Mouse (Mus musculus) CH12.LX (cell line): ENCODE data around the gene Hint3.

Source experiments
- CTCF ChIP-seq, 2 experiments: IDR thresholded peaks in 1 of 2; conservative IDR thresholded peaks in 1 of 2; 2 replicates each; pipeline ENCODE4 v1.5.1; 2011 to 2012; ENCODE audit warnings: low read depth in 2 of 2, low read length in 2 of 2, improper control_type of control experiment in 1 of 2, inconsistent platforms in 1 of 2, mild to moderate bottlenecking in 1 of 2, moderate library complexity in 1 of 2
- EP300 ChIP-seq: IDR thresholded peaks from 2 replicates; pipeline ENCODE4 v1.6.1; 2011; ENCODE audit warnings: low read length, improper control_type of control experiment
- GABPA ChIP-seq: IDR thresholded peaks from 2 replicates; pipeline ENCODE4 v1.6.1; 2012; ENCODE audit warnings: low read depth, low read length, improper control_type of control experiment, inconsistent platforms; ENCODE audit not compliant: insufficient replicate concordance
- KAT2A ChIP-seq: IDR thresholded peaks from 2 replicates; pipeline ENCODE4 v1.6.1; 2012; ENCODE audit warnings: low read length, improper control_type of control experiment, inconsistent platforms; ENCODE audit not compliant: insufficient replicate concordance
- NELFE ChIP-seq: IDR thresholded peaks from 2 replicates; pipeline ENCODE4 v1.6.1; 2011; ENCODE audit warnings: low read depth, low read length, improper control_type of control experiment
- PAX5 ChIP-seq: IDR thresholded peaks from 2 replicates; pipeline ENCODE4 v1.6.1; 2012; ENCODE audit warnings: low read length, inconsistent platforms, mixed read lengths
- POLR2A ChIP-seq: IDR thresholded peaks from 2 replicates; pipeline ENCODE4 v1.6.1; 2011; ENCODE audit warnings: low read depth, mild to moderate bottlenecking, improper control_type of control experiment, low read length
- TBP ChIP-seq: conservative IDR thresholded peaks from 2 replicates; pipeline ENCODE4 v1.6.1; 2011; ENCODE audit warnings: low read depth, low read length, improper control_type of control experiment
- ZC3H11A ChIP-seq: IDR thresholded peaks from 2 replicates; pipeline ENCODE4 v1.6.1; 2012; ENCODE audit warnings: low read depth, mild to moderate bottlenecking, inconsistent platforms, low read length, improper control_type of control experiment

DNA sequence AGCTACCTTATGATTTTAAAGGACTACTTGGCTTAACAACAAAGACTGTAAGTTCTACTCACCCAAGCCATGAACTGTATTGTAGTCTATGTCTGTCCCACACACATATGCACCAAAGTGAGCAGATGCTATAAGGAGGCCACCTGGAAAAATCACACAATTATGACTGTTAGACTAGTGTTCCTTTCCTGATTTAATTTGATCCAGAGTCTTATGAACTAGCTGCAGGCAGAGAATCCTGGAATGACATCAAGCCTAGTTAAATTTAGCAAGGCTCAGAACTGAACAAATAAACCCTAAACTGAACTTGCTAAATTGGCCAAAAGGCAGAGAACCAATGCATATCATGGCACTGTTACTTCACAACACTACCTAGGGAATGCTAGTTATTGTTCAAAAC, 63.1 kb downstream of the Hint3 start:
- no peak for TF ChIP-seq NELFE
- TF ChIP-seq GABPA: no peak
- no peak for TF ChIP-seq CTCF (conservative IDR thresholded peaks at IDR 0.05 in 1 of 2, IDR thresholded peaks at IDR 0.05 in 1 of 2; ENCODE audit: low read depth in 2 of 2, low read length in 2 of 2)
- TF ChIP-seq EP300: no peak
- no peak for TF ChIP-seq KAT2A
- TF ChIP-seq TBP: no peak
- TF ChIP-seq ZC3H11A: no peak
- TF ChIP-seq PAX5: no peak
- TF ChIP-seq POLR2A: no peak
